Mouse (Mus musculus) intestine, embryonic 15.5 days (tissue): ENCODE results near the gene Bri3. TPM values are rescaled to one million over a fixed set of nuclear protein-coding genes. Genes with fewer than 3 reads are reported as not detected.

ENCODE experiments used
- ATAC-seq: fragments of 200-750 bp; cut with Nextera tagmentation; 2 replicates; pipeline ENCODE4 v1.8.0; 2017; ENCODE audit warnings: moderate TSS enrichment, moderate library complexity
- H3K27ac ChIP-seq: fragments of 300-500 bp; sonication (generic); 2 replicates; pipeline ENCODE4 v1.5.1; 2015; ENCODE audit warnings: mild to moderate bottlenecking, inconsistent platforms
- H3K27me3 ChIP-seq: fragments of 300-500 bp; sonication (generic); replicated peaks from 2 replicates; pipeline ENCODE4 v1.6.1; 2015; ENCODE audit warnings: inconsistent platforms
- H3K36me3 ChIP-seq: fragments of 300-500 bp; sonication (generic); 2 replicates; pipeline ENCODE4 v1.6.1; 2015; ENCODE audit warnings: inconsistent platforms
- H3K4me1 ChIP-seq: fragments of 300-500 bp; sonication (generic); replicated peaks from 2 replicates; pipeline ENCODE4 v1.6.1; 2015; ENCODE audit warnings: inconsistent platforms
- H3K4me2 ChIP-seq: fragments of 300-500 bp; sonication (generic); replicated peaks from 2 replicates; pipeline ENCODE4 v1.6.1; 2015; ENCODE audit warnings: mild to moderate bottlenecking, inconsistent platforms
- H3K4me3 ChIP-seq: fragments of 300-500 bp; sonication (generic); replicated peaks from 2 replicates; pipeline ENCODE4 v1.5.1; 2015; ENCODE audit warnings: inconsistent platforms
- H3K9ac ChIP-seq: fragments of 300-500 bp; sonication (generic); 2 replicates; pipeline ENCODE4 v1.6.1; 2015; ENCODE audit warnings: inconsistent platforms
- H3K9me3 ChIP-seq: fragments of 300-500 bp; sonication (generic); 2 replicates; pipeline ENCODE4 v1.6.1; 2016; ENCODE audit warnings: inconsistent platforms
- WGBS: fragments of 180-500 bp; shearing (Covaris S2); methylation state at CpG from one replicate; pipeline ENCODE4 v1.1.7; 2015; 5-methylcytosine and 5-hydroxymethylcytosine counted together
- polyA plus RNA-seq: library from polyadenylated mRNA; unstranded; fragments of >200 nt; fragmentation: Nextera tagmentation; extraction: Ambion mirVana; gene quantifications from 2 replicates; pipeline ENCODE4 v1.2.1, GENCODE M21; 2015

Bri3 gene
- polyA plus RNA-seq, 1 experiment from 2014 or later: 133 TPM

DNA sequence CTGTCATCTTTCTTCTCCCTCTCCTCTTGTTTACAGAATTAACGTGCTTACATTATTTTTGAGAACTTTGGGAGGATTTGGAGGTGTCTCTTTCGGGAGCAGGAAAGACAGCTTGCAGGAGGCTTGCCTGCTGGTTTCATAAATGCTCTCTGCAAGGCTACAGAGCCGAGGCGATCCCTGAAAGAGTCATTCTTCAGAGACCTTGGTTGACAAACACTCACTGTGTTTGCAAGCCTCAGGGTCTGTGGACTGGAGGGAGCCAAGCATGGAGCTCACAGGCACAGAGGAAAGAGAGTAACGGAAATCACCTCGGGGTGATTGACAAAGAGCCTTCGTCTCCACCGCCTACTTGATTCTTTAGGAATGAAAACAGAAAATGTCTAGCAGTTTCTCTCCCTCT lies 175.8 kb downstream of the Bri3 start:
- Histone ChIP-seq H3K9me3 (no peaks in the 10 kb centered on the region), H3K4me3 (no peak overlapping the region), H3K27ac (no peak overlapping the region), H3K27me3 (no peaks in the 10 kb centered on the region), H3K4me1 (no peaks in the 10 kb centered on the region), H3K9ac (no peak overlapping the region), H3K4me2 (no peak overlapping the region), H3K36me3 (no peaks in the 10 kb centered on the region)
- ATAC-seq: no peak
- WGBS: 62% methylated on average over 8 of the region's 8 CpGs

DNA sequence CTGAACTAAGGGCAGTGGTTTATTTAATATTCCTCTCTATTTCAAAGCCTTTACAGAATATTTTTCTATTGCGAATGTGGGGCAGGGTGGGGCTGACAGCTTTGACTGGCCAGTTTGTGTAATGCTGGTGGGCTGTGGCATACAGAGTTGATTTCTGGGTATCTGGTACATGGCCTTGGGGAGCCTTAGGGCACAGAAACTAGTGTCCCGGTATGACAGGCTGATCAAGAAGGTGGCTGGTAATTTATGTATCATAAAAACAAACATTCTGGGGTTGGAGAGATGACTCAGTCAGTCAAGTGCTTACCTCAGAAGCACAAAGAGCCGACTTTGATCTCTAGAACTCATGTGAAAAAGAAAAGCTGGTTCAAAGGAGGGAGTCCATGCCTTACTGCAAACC lies 182.5 kb downstream of the Bri3 start:
- 51% methylated on average over 3 of the region's 3 CpGs for WGBS
- Histone ChIP-seq H3K9ac (no peak overlapping the region), H3K27me3 (no peaks in the 10 kb centered on the region), H3K27ac (no peak overlapping the region), H3K36me3 (no peaks in the 10 kb centered on the region), H3K9me3 (no peaks in the 10 kb centered on the region), H3K4me3 (no peak overlapping the region), H3K4me2 (no peak overlapping the region), H3K4me1 (no peaks in the 10 kb centered on the region)
- peak; percentile 25; the same call in 1 of the 2 replicates for ATAC-seq

DNA sequence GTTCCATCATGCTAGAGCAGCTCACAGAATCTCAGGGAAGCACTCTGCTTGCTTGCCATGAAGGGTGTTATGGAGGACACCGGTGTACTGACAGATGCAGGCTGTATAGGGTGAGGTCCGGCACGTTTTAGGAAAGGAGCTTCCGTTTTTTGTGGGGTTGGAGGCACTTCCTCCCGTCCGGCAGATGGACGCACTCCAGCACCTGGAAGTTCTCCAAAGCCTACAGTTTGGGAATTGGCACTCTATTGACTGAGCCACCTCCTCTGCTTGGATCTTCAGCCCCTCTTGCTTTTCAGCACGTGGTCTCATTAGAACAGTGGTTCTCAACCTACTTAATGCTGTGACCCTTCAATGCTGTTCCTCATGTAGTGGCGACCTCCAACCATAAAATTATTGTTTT lies 183.6 kb downstream of the Bri3 start:
- ATAC-seq: no peak
- Histone ChIP-seq H3K27ac (no peak overlapping the region), H3K4me1 (no peaks in the 10 kb centered on the region), H3K36me3 (no peaks in the 10 kb centered on the region), H3K27me3 (no peaks in the 10 kb centered on the region), H3K4me2 (no peak overlapping the region), H3K4me3 (no peak overlapping the region), H3K9me3 (no peaks in the 10 kb centered on the region), H3K9ac (no peak overlapping the region; the same call in 1 of the 2 replicates)
- 69% methylated on average over 9 of the region's 9 CpGs for WGBS

DNA sequence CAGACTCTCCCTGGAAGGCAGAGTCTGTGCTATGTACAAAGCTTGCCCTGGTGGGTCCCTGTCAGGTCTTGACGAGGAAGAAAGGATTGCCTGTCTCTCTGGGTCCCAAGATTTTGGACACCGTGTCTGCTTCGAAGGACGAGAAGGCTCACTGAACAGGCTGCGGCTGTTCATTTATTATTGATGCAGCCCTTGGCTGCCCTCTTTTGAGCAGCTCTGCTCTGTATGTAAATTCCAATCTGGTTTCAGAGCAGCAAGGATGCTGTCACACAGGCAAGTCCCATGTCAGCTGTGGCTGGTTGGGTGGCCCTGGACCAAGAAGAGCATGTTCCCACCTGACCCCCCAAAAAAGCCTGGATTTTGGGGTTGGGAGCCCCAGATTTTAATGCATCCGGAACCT lies 187.2 kb downstream of the Bri3 start:
- H3K27ac ChIP-seq: no peak overlapping the region
- WGBS: 74% methylated on average over 6 of the region's 6 CpGs
- no peak for ATAC-seq
- H3K4me2 ChIP-seq: no peak overlapping the region
- H3K27me3 ChIP-seq: no peaks in the 10 kb centered on the region
- no peaks in the 10 kb centered on the region for H3K36me3 ChIP-seq
- no peaks in the 10 kb centered on the region for H3K9me3 ChIP-seq
- no peak overlapping the region for H3K4me3 ChIP-seq
- H3K4me1 ChIP-seq: no peaks in the 10 kb centered on the region
- no peak overlapping the region for H3K9ac ChIP-seq

DNA sequence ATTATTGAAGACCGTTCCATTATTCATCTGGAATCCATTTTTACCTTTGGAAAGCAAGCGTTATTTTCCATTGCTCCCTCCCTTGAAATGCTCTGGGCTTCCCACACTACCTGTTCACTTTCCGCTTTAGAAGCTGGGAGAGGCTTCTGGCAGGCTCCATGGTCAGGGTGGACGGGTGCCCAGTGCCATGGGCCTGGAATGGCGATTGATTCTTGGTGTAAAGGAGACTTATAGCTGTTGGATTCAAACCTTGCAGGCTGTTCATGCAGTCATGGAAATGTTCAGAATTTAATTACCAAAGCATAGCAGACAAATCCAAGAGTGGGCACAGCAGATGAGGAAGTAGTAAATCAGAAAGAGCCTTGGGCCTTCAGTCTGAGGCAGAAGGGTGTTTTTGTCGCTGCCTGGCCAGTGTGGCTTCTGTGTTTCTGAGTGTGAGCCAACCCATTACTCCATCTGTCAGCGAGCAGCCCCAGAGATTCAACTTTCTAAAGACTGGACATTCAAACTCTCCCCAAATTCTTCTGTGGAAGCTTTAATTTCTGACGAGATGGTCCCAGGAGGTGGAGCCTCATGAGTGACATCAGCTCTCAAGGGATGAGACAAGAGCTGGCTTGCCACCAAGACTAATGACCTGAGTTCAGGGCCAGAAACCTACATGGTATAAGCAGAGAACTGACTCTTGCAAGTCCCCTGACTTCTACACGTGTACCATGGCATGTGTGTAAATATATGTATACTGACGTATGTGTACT lies 195.2 kb downstream of the Bri3 start:
- 80% methylated on average over 10 of the region's 10 CpGs for WGBS
- Histone ChIP-seq H3K36me3 (no peaks in the 10 kb centered on the region), H3K4me1 (no peaks in the 10 kb centered on the region), H3K27ac (no peak overlapping the region), H3K27me3 (no peaks in the 10 kb centered on the region), H3K4me2 (no peak overlapping the region), H3K4me3 (no peak overlapping the region), H3K9me3 (no peaks in the 10 kb centered on the region), H3K9ac (no peak overlapping the region)
- no peak for ATAC-seq

DNA sequence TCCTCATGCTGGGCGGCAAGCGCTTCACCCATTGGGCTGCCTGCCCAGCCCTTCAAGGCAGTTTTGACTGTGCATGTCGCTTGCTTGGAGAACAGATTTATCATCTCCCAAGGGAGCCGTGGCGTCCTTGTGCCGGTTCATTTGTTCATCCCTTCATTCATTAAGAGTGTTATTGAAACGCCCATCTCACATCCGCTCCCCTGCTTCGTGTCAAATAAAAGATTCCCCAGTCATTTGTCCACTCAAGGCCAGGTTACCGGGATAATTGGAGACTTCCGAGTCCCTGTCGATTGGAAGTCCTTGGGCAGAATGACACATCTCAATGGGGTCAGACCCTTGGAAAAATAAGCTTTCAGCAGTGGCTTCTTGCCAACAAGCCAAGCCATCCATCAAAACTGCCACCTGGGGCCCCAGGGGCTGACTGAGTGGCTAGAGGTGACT lies 197.6 kb downstream of the Bri3 start:
- Histone ChIP-seq H3K9ac (no peak overlapping the region), H3K27ac (no peak overlapping the region), H3K4me2 (no peak overlapping the region), H3K4me3 (no peak overlapping the region), H3K9me3 (no peaks in the 10 kb centered on the region), H3K36me3 (no peaks in the 10 kb centered on the region), H3K4me1 (no peaks in the 10 kb centered on the region), H3K27me3 (no peaks in the 10 kb centered on the region)
- no peak for ATAC-seq
- WGBS: 81% methylated on average over 12 of the region's 12 CpGs

DNA sequence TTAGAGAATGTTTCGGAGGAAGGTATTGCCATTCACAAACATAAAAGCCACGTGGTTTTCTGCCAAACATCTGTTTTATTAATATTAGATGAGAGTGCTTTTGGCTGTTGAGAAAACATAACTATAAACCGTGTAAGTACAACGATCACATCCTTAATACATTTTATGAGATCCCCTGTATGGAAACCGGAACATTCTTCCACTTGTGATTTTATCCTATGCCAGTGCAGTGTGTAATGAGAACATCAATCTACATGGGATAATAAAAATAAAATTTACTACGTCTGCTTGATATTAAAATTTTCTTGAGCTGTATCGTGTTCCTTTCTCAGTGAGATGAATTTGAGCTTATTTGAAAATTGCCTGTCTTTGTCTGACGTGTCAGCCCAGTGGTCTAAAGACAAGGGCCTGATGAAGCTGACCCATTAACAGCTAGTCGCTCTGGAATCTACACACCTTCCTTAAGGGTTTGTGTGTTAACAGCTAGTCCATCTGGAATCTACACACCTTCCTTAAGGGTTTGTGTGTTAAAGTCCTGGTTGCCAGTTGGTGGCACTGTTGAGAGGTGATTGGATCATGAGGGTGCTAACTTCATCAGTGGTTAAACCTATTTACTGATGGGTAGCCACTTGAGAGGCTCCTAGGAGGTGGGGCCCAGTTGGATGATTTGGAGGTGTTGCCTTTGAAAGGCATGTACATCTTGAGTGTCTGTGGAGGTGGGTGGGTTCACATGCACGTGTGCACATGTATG lies 202.4 kb downstream of the Bri3 start:
- Histone ChIP-seq H3K4me3 (no peak overlapping the region), H3K27ac (no peak overlapping the region), H3K36me3 (no peaks in the 10 kb centered on the region), H3K27me3 (no peaks in the 10 kb centered on the region), H3K9me3 (no peaks in the 10 kb centered on the region), H3K9ac (no peak overlapping the region), H3K4me2 (no peak overlapping the region), H3K4me1 (no peaks in the 10 kb centered on the region)
- 74% methylated on average over 10 of the region's 10 CpGs for whole genome bisulfite sequencing
- 0 out of 2 replicates have a peak, but pooled peaks have one; percentile 8 for ATAC-seq

DNA sequence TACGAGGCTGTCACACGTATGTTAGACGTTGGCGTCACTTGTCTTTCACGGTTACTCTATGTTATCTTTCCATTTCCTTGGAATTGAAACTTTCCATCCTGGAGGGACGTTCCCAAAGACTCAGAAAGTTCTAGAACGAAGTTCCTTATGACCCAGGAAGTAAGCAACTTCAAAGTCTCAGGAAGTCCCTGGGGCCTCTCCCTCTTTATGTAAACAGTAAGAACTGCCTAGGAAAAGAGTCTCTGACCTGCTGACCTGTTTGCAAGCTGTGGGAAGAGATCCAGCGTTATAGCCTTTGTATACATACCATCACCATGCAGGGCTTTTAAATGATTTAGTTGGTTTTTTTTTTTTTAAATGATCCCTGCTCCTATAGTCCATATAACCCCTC lies 203.0 kb downstream of the Bri3 start:
- ATAC-seq: peak; percentile 73
- Histone ChIP-seq H3K4me3 (no peak overlapping the region), H3K27me3 (no peaks in the 10 kb centered on the region), H3K4me2 (no peak overlapping the region), H3K4me1 (no peaks in the 10 kb centered on the region), H3K9ac (no peak overlapping the region), H3K27ac (no peak overlapping the region), H3K9me3 (no peaks in the 10 kb centered on the region), H3K36me3 (no peaks in the 10 kb centered on the region)
- 59% methylated on average over 8 of the region's 8 CpGs for WGBS

DNA sequence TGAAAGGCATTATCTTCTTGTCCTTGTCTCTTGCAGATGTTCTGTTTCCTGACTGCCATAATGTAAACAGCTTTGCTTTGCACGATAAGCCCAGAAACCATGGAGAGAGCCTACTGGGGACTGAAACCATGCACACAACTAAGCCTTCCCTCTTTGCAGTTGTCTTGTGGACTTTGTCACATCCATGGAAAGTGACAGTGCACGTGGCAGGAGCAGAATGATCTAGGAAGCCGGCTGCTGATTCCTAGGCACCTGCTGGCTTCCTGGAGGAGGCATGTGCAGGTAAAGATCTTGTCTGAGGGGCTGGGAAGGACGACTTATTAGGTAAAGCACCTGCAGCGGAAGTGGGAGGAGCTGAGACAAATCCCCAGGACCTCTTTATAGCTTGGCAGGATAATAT lies 203.7 kb downstream of the Bri3 start:
- H3K27me3 ChIP-seq: no peaks in the 10 kb centered on the region
- H3K9ac ChIP-seq: no peak overlapping the region
- 0 out of 2 replicates have a peak, but pooled peaks have one; percentile 36 for ATAC-seq
- no peak overlapping the region for H3K4me2 ChIP-seq
- no peak overlapping the region for H3K4me3 ChIP-seq
- 37% methylated on average over 5 of the region's 5 CpGs for WGBS
- H3K36me3 ChIP-seq: no peaks in the 10 kb centered on the region
- H3K4me1 ChIP-seq: no peaks in the 10 kb centered on the region
- H3K27ac ChIP-seq: no peak overlapping the region
- no peaks in the 10 kb centered on the region for H3K9me3 ChIP-seq

DNA sequence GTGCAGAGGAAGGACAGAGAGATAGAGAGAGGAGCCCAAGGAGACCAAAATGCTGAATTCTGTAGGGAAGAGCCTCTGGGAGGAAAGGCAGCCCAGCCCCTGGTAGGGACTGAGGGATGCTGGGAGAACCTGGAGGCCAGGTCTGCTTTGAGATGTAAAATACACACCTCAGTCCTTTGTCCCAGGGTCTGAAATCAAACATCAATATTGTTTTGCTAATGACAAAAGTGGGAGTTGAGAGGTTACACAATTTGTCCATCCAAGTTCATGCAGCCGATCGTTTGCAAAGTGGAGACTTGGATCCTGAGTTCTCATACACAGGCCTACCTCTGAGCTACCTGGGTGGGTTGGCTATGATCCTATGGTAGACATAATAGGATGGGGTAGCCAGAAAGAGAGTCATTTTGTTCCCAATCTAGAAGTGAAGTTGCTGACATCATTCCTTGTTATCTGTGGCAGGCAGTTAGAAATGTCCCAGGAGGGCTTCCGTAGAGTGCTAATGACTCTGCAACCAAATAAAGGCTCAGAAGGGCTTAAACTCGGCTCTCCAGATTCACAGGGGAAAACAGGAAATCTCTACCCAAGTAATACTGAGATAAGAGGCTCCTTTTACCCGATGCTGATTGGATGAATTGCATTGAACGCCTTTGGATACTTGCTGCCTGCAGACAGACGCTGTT lies 208.7 kb downstream of the Bri3 start:
- Histone ChIP-seq H3K9ac (no peak overlapping the region), H3K4me2 (no peak overlapping the region), H3K4me3 (no peak overlapping the region), H3K36me3 (no peaks in the 10 kb centered on the region), H3K9me3 (no peaks in the 10 kb centered on the region), H3K4me1 (peaks cover 6% of the 10 kb centered on the region; the same call in 1 of the 2 replicates), H3K27ac (no peak overlapping the region), H3K27me3 (no peaks in the 10 kb centered on the region)
- 59% methylated on average over 7 of the region's 7 CpGs for WGBS
- no peak for ATAC-seq

DNA sequence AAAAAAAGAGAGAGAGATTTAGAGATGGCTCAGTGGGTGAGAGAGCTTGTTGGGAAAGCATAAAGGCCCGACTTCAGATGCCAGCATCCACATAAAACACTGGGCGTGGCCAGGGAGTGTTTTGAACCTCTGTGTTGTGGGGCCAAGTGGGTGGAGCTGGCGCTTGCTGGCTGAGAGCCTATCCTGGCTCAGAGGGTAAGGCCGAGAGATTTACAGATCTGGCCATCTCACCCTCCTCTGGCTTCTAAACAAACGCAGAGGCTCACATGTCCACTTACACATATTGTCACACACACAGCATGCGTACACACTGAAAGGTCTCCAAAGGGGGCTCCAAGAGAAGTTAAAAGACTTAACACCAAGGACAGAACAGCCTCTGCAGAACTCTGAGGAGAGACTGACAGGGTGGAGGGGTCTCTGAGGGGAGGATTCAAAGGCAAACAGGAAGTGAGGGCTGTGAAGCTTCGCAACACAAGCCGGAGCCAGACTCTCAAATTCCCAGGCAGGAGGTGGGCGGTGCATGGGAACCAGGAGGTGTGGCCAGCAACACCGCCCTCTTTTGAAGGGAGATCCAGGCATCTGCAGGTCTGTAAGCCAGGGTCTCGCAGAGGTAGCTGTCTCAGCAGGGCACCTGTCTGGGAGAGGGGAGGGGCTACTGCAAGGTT lies 213.5 kb downstream of the Bri3 start:
- ATAC-seq: peak; percentile 87
- H3K9ac ChIP-seq: no peak overlapping the region
- no peaks in the 10 kb centered on the region for H3K27me3 ChIP-seq
- no peaks in the 10 kb centered on the region for H3K36me3 ChIP-seq
- peak overlapping the region; percentile 52 for H3K4me2 ChIP-seq
- H3K27ac ChIP-seq: no peak overlapping the region
- H3K4me3 ChIP-seq: 0 out of 2 replicates have a peak overlapping the region, but pooled peaks have one; percentile 10
- 4% methylated on average over 11 of the region's 11 CpGs for WGBS
- peaks cover 8% of the 10 kb centered on the region; the same call in 1 of the 2 replicates for H3K4me1 ChIP-seq
- no peaks in the 10 kb centered on the region for H3K9me3 ChIP-seq

DNA sequence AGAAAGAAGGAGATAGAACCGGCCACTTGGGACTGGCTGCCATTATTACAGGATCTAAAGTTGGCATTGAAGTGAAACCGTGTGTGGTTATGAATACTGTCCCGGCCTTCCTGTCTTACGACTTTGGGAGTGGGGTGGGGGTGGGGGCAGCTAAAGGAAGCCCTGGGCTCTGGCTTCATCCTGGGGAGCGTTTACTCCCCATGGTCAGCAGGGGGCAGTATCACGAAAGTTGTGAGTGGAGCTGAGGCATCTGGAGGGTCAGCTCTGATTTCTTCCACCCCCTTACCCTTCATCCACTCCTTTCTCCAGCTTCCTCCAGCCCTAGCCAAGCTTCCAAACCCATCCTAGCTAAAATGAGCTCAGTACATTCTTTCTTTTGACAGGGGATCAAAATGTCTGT lies 222.8 kb downstream of the Bri3 start:
- WGBS: 52% methylated on average over 6 of the region's 6 CpGs
- Histone ChIP-seq H3K4me3 (no peak overlapping the region), H3K9ac (no peak overlapping the region), H3K27me3 (no peaks in the 10 kb centered on the region), H3K36me3 (no peaks in the 10 kb centered on the region), H3K4me2 (no peak overlapping the region), H3K4me1 (no peaks in the 10 kb centered on the region), H3K9me3 (no peaks in the 10 kb centered on the region), H3K27ac (no peak overlapping the region)
- ATAC-seq: no peak
